Mouse (Mus musculus) embryonic facial prominence, embryonic 10.5 days (tissue): Measurements from ENCODE around the gene Troap. TPM values are rescaled to one million over a fixed set of nuclear protein-coding genes. Genes with fewer than 3 reads are reported as not detected.

ENCODE experiments used
- DNase-seq: peaks from one replicate; pipeline ENCODE4 v3.0.0-alpha.2; 2017; ENCODE audit warnings: low spot score
- H3K27ac ChIP-seq: fragments of 300-500 bp; sonication (generic); replicated peaks from 2 replicates; pipeline ENCODE4 v1.5.1; 2016; ENCODE audit warnings: mild to moderate bottlenecking
- H3K27me3 ChIP-seq: fragments of 300-500 bp; sonication (generic); replicated peaks from 2 replicates; pipeline ENCODE4 v1.6.1; 2016; ENCODE audit warnings: low read depth, mild to moderate bottlenecking; ENCODE audit not compliant: poor library complexity, severe bottlenecking
- H3K36me3 ChIP-seq: fragments of 300-500 bp; sonication (generic); replicated peaks from 2 replicates; pipeline ENCODE4 v1.6.1; 2016; ENCODE audit warnings: mild to moderate bottlenecking, moderate library complexity
- H3K4me1 ChIP-seq: fragments of 300-500 bp; sonication (generic); 2 replicates; pipeline ENCODE4 v1.6.1; 2016
- H3K4me3 ChIP-seq: fragments of 300-500 bp; sonication (generic); 2 replicates; pipeline ENCODE4 v1.5.1; 2016; ENCODE audit warnings: mild to moderate bottlenecking, moderate library complexity
- H3K9me3 ChIP-seq: fragments of 300-500 bp; sonication (generic); 2 replicates; pipeline ENCODE4 v1.6.1; 2016; ENCODE audit warnings: mild to moderate bottlenecking
- WGBS: fragments of 180-500 bp; shearing (Covaris S2); methylation state at CpG from one replicate; pipeline ENCODE4 v1.1.7; 2016; 5-methylcytosine and 5-hydroxymethylcytosine counted together
- polyA plus RNA-seq: library from polyadenylated mRNA; unstranded; fragments of >200 nt; fragmentation: Nextera tagmentation; extraction: Ambion mirVana; gene quantifications from 2 replicates; pipeline ENCODE4 v1.2.1, GENCODE M21; 2016

Troap gene
- polyA plus RNA-seq, 1 experiment from 2014 or later, result 53.1 TPM

- Histone ChIP-seq H3K9me3 (no peaks in the 10 kb centered on the region), H3K4me1 (peaks cover 30% of the 10 kb centered on the region), H3K27ac (no peak overlapping the region), H3K4me3 (no peak overlapping the region), H3K27me3 (peaks cover 58% of the 10 kb centered on the region), H3K36me3 (peaks cover 62% of the 10 kb centered on the region)
- 90% methylated on average over 16 of the region's 16 CpGs for WGBS
- no peak for DNase-seq
These were observed 8.5 kb downstream of the Troap start for GRCm38 (mm10) chr15:99082840-99083239.

- peak; percentile 48 for DNase-seq
- Histone ChIP-seq H3K9me3 (no peaks in the 10 kb centered on the region), H3K27me3 (peaks cover 62% of the 10 kb centered on the region), H3K36me3 (peaks cover 58% of the 10 kb centered on the region), H3K27ac (no peak overlapping the region), H3K4me1 (peaks cover 30% of the 10 kb centered on the region), H3K4me3 (peak overlapping the region; percentile 37; the same call in 1 of the 2 replicates)
- 71% methylated on average over 9 of the region's 9 CpGs for WGBS
These were observed 8.9 kb downstream of the Troap start for GRCm38 (mm10) chr15:99083258-99083657.

GRCm38 (mm10) chr15:99083867-99084557 lies 9.6 kb downstream of the Troap start:
- peaks cover 31% of the 10 kb centered on the region for H3K4me1 ChIP-seq
- 7% methylated on average over 11 of the region's 11 CpGs for WGBS
- peak overlapping the region; percentile 37 for H3K4me3 ChIP-seq
- peaks cover 51% of the 10 kb centered on the region for H3K36me3 ChIP-seq
- DNase-seq, result peak; percentile 57
- H3K27me3 ChIP-seq, result peaks cover 69% of the 10 kb centered on the region
- no peaks in the 10 kb centered on the region for H3K9me3 ChIP-seq
- no peak overlapping the region for H3K27ac ChIP-seq

DNA sequence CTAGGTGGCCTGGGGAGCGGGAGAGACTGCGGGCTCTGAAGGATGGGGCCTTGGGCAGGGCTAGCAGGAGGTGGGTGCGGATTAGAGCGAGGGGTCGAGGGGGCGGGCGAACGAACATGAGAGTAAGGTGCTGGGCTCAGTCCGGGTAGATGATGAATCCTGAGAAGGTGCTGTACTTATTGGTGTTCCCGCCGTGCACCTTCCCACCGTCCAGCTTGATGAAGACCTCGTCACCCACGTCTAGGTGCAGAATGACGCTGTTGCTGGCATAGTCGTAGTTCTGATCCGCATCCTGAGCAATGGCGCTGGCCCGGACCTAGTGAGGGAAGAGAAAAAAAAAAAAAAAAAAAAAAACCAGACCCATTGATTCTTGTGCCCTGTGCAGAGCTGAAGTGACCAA lies 10.2 kb downstream of the Troap start:
- no peak for DNase-seq
- WGBS, result 6% methylated on average over 19 of the region's 19 CpGs
- H3K4me3 ChIP-seq, result peak overlapping the region; percentile 37
- H3K9me3 ChIP-seq, result no peaks in the 10 kb centered on the region
- H3K27ac ChIP-seq, result no peak overlapping the region
- peaks cover 45% of the 10 kb centered on the region for H3K36me3 ChIP-seq
- peaks cover 75% of the 10 kb centered on the region for H3K27me3 ChIP-seq
- peaks cover 35% of the 10 kb centered on the region for H3K4me1 ChIP-seq

DNA sequence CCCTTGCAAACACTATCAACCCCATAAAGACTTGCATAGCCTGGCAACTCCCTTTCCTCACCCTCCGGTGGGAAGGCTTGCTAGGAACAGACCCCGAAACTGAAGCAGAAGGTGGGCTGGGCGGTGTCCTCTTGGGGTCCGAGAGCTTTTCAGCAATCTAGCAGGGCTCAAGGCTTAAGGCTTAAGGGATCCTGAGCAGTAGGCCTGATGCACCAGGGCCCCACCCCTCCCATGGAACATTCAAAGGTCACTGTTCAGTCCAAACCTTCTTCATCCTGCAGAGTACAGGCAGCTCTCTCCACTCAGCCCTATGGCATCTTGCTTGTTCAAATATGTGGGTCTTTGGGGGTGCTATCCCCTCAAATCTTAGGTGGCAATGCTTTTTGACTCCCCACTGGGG lies 11.6 kb downstream of the Troap start:
- Histone ChIP-seq H3K27ac (no peak overlapping the region), H3K4me1 (peaks cover 49% of the 10 kb centered on the region), H3K36me3 (peaks cover 31% of the 10 kb centered on the region), H3K9me3 (no peaks in the 10 kb centered on the region), H3K27me3 (peaks cover 89% of the 10 kb centered on the region), H3K4me3 (no peak overlapping the region)
- DNase-seq, result no peak
- 68% methylated on average over 4 of the region's 4 CpGs for WGBS

- Histone ChIP-seq H3K4me1 (peaks cover 54% of the 10 kb centered on the region), H3K27me3 (peaks cover 100% of the 10 kb centered on the region), H3K27ac (no peak within 1 kb of the TSS; the same call in 1 of the 2 replicates), H3K36me3 (peaks cover 16% of the 10 kb centered on the region), H3K4me3 (peak within 1 kb of the TSS; percentile 48), H3K9me3 (no peaks in the 10 kb centered on the region)
- 6% methylated on average over 60 of the region's 60 CpGs for WGBS
- DNase-seq, result peak; percentile 67
These were observed 13.1 kb downstream of the Troap start, which contains the start of gene C1ql4 for GRCm38 (mm10) chr15:99087253-99088075. TSS of gene C1ql4 (minus strand) at chr15:99087817.

DNA sequence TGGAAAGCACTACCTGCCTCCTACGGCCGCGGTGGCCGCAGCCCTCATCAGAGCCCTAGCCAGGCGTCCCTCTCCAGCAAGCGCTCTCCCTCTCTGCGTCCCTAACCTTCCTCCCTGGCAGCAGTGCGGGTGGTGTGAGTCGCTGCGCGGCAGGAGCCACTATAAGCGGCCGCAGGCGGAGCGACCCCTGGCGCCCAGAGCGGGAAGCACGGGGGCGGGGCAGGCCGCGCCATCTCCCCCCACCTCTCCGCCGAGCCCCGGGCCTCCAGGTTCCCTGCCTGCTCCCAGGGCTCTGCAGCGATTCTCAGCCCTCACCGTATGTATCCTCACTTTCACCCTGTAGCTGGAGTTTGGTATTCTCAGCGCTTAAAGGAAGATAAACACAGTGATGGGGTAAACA lies 13.9 kb downstream of the Troap start:
- Histone ChIP-seq H3K4me3 (peak overlapping the region; percentile 48), H3K27ac (no peak overlapping the region; the same call in 1 of the 2 replicates), H3K36me3 (peaks cover 8% of the 10 kb centered on the region), H3K4me1 (peaks cover 61% of the 10 kb centered on the region), H3K27me3 (peaks cover 100% of the 10 kb centered on the region), H3K9me3 (no peaks in the 10 kb centered on the region)
- peak; percentile 92 for DNase-seq
- WGBS, result under 1% methylated on average over 27 of the region's 27 CpGs

DNA sequence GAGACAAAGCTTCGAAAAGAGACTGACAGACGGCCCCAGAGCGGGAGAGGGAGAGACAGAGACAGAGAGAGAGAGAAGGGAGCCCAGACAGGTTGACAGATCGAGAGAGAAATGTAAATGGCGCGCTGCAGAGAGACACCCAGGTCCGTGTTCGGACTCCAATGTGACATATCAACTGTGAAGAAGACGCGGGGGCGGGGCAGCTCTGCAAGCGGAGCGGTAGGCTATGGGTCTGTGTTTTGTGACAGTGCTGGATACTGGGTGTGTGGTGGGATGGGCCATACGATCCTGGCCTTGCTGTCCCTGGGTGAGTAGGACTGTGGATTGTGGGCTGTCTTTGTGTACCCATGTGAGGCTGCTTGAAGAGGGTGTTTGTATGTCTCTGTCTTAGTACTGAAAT lies 14.7 kb downstream of the Troap start:
- Histone ChIP-seq H3K36me3 (no peaks in the 10 kb centered on the region), H3K9me3 (no peaks in the 10 kb centered on the region), H3K27ac (no peak overlapping the region), H3K4me3 (peak overlapping the region; percentile 19), H3K27me3 (peaks cover 100% of the 10 kb centered on the region), H3K4me1 (peaks cover 63% of the 10 kb centered on the region)
- DNase-seq, result peak; percentile 30
- 7% methylated on average over 14 of the region's 14 CpGs for WGBS

DNA sequence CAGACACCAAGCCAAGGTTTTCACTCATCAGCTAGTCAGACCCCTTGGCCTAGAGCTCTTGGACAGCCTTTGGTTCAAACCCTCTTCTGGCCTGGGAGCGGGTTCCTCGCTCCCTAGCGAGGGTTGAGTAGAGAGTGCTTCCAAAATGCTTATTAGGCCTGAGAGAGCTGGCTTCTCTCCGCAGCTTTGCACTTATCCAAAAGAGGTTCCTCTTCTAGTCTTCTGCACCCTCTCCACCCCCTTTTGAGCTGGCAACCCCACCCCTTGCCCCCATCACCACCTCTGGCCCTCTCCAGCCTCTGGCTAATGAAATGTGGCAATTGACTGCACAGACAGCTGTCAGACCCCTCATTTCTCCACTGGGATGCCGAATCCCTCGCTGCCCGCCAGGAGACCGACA lies 18.5 kb downstream of the Troap start, which contains the start of gene Dnajc22:
TSS of gene Dnajc22 (plus strand) at position 301 of the 400 bp plus-strand sequence.
- DNase-seq, result no peak
- peak within 1 kb of the TSS; percentile 81 for H3K27ac ChIP-seq
- H3K4me1 ChIP-seq, result peaks cover 83% of the 10 kb centered on the region
- H3K27me3 ChIP-seq, result peaks cover 98% of the 10 kb centered on the region
- no peaks in the 10 kb centered on the region for H3K36me3 ChIP-seq
- no peaks in the 10 kb centered on the region for H3K9me3 ChIP-seq
- 9% methylated on average over 8 of the region's 8 CpGs for WGBS
- peak within 1 kb of the TSS; percentile 63 for H3K4me3 ChIP-seq

DNA sequence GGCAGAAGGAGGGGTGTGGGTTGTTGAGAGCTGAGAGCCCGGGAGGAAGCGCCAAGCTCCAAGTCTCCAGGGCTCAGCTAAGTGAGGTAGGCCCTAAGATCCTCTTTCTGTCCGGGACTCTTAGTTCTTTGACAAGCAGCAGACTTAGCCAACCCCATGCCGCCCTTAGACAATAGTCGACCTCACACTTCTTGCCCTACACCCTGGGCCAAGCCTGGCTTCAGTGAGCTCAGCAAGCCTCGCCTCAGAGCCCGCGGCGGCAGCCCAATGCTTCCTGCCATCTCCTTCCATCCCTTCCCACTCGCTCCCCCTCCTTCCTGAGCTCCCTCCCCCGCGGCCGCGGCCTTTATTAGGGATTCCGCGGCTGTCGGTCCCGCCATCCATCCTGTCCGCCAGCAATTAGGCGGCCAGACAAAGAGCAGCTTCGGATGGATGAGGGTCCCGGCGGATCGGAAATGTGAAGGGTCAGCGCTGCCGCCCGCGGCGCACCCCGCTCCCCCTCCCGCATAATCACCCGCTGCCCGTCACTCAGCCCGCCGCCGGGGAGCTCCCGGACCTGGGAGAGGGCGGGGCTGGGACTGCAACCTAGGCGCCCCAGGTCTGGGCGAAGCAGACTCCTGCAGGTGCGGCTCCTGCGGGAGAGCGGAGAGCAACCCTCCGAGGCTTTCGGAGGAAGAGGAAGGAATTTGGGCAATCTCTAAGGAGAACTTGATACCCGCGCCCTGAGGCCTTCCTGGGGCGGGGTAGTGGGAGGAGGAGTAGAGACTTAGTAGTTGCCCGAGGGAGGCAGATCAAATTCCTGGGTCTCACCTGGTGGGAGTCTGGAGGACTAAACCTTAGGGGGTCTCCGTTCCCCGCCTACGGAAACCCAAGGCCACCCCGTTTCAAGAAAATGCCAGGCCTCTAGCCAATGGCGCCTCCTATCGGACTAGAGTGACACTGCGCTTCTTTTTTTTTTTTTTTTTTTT lies 19.2 kb downstream of the Troap start:
- Histone ChIP-seq H3K9me3 (no peaks in the 10 kb centered on the region), H3K4me3 (peak overlapping the region; percentile 63), H3K27me3 (peaks cover 98% of the 10 kb centered on the region), H3K27ac (peak overlapping the region; percentile 81), H3K4me1 (peaks cover 83% of the 10 kb centered on the region), H3K36me3 (no peaks in the 10 kb centered on the region)
- WGBS, result under 1% methylated on average over 56 of the region's 56 CpGs
- peak; percentile 80 for DNase-seq

DNA sequence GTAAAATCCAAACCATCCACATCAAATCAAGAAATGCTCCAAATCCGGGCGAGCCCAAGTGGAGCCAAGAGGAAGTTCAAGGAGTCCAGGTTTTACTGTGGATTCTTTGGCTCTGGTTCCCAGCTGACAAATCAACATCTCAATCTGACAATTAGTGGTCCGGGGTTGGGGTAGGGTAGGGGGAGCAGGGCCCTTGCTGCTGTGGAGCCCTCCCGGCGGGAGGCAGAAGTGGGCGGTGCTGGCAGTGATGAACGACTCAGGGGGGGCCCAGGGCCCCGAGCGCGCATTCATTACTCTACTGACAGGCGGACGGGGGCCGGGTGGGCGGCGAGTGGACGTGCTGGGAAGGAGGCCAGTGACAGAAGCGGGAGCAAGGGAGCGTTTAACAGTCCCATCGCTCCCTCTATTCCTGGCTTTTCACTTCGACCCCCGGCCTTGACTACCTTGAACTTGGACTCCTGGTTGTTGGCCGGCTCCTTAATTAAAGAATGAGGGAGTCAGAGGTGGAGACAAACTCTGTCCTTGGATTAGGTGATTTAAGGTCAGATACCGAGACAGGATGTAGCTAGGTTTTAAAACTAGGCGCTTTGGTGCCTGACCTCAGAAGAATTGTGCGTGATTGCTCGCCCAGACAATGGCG lies 20.4 kb downstream of the Troap start:
- H3K36me3 ChIP-seq, result no peaks in the 10 kb centered on the region
- no peaks in the 10 kb centered on the region for H3K9me3 ChIP-seq
- WGBS, result under 1% methylated on average over 27 of the region's 27 CpGs
- no peak overlapping the region for H3K27ac ChIP-seq
- DNase-seq, result peak; percentile 53
- H3K4me3 ChIP-seq, result peak overlapping the region; percentile 41
- peaks cover 85% of the 10 kb centered on the region for H3K4me1 ChIP-seq
- peaks cover 98% of the 10 kb centered on the region for H3K27me3 ChIP-seq
